Mouse (Mus musculus) mouse embryonic stem cell (cell line): ENCODE measurements at regions not wholly inside any gene's neighbourhood (a gene's known extent, or its start where the extent isn't known, plus 50 kb on each side); places are given as distances from the start of the nearest gene placed in this dataset.

Experiments used
- in situ Hi-C, 2 experiments: fragments of 300-500 bp; cut with MboI; formaldehyde crosslinking; loops; 1 replicate in 1 of 2; 3 replicates in 1 of 2; pipeline ENCODE4 v1.14.3; 2019 to 2020; ENCODE audit warnings: low sequenced_read_pairs in 2 of 2, low pct_unique_long_range_greater_than_20kb in 1 of 2, mixed read lengths in 1 of 2; ENCODE audit not compliant: unreplicated experiment in 1 of 2

DNA sequence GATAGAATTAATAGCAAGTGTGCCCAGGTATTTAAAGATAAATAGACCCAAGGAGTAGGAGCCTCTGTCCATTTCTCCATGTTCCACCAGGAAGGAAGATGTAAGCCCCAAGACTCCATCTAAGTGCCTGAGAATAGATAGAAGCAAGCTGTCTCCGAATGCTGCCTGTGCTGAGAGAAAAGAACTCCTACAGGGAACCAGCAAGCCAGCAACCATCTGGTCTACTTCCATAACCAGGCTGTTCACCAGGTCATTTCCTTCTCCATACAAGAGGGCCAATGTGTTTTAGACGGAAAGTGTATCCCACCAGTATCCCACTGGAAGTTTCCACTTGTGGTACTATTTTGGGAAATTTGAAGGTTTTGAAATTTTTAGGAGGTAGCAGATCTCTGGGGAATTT is 418.4 kb upstream of the Camk1g start:
- in situ Hi-C loops: no loop called here

DNA sequence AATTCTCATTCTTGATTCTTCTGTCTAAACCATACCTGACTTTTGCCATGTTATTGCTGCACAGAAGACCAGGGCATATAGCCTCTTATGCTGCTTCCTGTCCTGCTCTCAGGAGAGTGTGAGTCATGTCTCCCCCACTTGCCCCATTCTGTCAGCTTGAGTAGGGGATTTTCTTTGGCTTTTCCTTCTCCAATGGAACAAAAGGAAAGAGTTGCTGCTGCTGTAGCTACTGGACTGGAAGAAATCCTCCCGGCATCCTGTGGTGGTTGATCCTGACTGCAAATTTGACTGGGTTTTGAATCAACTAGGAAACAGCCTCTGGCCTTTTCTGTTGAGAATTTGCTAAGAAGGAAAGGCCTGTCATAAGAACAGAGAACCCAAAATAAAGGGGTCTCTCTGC is 417.3 kb upstream of the Camk1g start:
- in situ Hi-C loops: no loop called here

DNA sequence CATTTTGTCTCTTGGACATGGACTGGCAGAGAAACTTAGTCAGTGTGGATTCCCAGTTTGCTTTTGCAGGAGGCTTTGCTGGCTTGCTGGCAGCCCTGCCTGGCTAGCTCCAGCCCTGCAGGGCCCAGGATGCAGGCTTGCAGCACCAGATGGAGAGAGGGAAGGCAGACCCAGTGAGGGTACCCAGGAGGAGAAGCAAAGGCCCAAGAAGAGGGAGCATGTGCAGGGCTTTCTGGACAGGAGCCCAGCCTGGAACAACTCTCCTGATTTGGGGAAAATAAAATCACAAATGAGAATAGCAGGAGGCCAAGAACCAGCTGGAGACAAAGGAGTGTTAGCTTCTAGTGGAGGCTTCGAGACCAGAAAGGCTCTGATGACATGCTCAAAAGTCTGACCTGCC is 414.9 kb upstream of the Camk1g start:
- in situ Hi-C loops: no loop called here

DNA sequence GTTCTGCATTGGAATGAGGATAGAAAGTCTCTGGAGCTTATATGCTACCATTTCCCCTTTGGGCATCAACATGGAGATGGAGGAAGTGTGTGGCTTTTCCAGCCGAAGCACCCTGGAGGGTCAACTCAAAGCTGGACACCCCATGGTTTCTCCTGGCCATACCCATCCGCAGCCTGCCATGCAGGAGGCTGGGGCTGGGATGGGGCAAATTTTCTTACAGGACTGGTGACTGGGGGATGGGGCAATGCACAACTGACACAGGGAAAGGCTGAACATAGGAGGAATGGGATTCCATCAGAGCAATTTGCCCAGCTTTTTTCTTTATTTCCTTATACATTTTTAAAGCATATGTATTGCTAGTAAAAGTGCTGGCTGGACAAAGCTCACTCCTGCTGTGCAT is 414.4 kb upstream of the Camk1g start:
- in situ Hi-C loops: no loop called here

DNA sequence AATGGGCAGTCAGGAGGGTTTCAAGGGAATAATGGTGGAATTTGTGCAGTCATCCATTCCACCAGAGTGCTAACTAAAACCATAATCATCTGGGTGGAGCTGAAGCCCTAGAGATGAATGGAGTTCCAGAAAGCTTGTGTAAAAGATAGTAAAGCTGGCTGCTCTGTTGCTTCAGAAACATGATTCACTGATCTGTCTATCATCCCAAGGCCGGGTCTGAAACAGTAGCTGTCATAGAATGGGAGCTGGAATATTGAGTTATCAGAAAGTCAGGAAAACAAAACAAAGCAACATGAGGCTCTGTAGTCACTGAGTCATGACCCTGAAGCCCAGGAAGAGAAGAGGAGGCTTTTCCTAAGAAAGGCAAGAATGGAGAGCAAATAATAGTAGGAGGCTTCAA is 408.1 kb upstream of the Camk1g start:
- in situ Hi-C loops: no loop called here

DNA sequence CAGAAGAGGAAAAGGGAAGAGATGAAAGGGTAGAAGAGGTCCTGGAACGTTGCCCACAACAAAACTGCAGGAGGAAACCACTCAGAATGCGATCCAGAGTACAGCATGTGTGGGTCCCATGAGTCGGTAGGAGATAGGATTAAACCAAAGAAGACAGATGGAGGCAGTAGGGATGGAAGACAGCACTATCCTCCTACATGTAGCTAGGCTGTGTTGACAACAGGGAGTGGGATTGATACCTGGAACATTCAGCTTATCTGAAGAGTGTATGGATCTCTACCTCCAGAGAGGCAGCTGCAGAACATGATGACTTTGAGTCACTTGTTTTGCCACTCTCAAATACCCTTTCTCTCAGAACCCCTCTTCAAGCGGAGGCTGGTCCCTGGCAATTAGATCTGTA is 399.4 kb upstream of the Camk1g start:
- in situ Hi-C loops: no loop called here

DNA sequence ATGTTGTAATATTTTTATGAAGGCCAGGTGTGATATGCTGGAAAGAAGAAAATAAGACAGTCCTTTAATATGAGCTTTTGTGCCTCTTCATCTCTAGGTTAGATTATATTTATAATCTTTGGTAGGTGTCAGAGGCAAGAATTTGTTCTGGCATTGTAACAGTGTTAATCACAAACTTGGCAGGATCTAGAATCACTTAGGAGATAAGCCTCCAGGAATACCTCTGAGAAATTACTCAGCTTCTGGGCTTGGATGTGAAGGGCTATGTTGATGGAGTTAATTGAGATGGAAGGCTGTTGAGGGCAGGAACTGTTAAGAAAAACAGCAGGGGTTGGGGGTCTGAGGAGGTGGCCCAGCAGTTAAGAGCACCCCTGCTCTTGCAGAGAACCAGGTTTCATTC is 394.0 kb upstream of the Camk1g start:
- in situ Hi-C loops: no loop called here

DNA sequence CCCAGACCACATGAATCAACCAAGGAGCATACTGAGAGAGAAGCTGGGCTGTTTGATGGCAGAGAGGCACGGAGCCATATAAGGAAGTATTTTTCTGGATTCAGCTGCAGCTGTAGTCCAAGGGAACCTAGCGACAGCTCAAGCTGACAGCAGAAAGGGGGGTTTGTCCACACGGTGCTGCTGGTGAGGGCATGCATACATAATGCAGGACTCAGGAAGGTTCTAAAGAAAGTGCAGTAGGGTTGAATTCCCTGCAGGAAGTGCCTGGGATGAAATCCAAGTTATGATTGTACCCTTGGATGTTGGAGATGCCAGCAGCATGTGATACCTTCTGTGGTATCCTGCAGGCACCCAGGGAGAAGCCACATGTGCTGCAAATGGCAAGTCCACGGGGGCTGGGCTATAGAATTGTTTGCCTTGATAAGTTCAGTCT is 381.7 kb upstream of the Camk1g start:
- in situ Hi-C loops: no loop called here

DNA sequence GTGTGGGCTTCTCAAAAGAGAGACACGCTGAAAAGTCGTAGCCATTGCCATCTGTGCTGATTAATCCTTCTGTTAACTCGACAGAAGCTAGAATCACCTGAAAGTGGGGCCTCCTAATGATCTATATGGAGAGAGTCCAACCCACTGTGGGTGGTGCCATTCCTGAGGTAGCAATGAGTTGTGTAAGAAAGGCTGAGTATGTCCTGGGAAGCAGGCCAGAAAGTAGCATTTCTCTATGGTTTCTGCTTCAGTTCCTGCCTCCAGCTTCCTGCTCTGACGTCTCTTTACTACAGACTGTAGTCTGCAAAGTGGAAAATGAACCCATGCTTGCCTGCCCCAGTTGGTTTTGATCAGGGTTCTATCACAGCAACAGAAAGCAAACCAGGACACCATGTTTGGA is 380.8 kb upstream of the Camk1g start:
- in situ Hi-C loops: no loop called here

DNA sequence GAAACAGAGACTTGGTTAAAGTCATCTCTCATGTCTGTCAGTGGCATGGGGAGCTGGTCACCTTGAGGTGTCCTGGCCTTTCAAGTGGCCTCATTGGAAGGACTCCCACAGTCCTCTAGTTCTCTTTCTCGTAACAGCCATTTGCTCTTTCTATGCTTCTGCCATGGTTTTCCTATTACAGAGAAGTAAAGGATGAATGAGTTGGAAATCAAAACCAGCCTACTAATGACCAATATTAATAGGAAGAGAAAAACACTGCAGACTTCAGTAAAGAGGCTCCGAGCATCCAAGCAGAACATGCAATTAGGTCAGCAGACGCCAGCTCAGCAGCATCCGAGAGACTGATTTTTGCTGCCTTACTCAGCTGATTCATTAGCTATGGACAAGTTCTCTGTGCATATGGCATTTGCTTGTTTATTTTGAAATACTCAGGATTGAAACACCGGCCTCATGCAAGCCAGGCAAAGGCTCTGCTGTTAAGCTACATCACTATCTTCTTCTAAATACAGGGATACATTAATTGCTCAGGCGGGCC is 377.4 kb upstream of the Camk1g start:
- in situ Hi-C loops: no loop called here

DNA sequence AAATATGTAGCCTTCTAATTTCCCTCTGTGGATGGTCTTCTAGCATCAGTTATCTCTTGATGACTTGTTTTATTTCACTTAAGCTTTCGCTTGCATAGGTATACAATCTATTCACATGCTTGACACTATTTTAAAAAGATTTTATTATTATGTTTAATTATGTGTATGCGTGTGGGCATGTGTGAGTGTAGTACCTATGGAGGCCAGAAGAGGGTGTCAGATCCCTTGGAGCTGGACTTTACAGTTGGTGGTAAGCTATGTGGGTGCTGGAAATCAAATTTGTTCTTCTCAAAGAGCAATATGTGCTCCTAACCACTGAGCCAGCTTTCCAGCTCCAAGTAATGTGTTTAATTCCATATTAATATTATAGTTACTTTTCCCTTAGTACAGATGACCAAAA is 372.6 kb upstream of the Camk1g start:
- in situ Hi-C loops: no loop called here

DNA sequence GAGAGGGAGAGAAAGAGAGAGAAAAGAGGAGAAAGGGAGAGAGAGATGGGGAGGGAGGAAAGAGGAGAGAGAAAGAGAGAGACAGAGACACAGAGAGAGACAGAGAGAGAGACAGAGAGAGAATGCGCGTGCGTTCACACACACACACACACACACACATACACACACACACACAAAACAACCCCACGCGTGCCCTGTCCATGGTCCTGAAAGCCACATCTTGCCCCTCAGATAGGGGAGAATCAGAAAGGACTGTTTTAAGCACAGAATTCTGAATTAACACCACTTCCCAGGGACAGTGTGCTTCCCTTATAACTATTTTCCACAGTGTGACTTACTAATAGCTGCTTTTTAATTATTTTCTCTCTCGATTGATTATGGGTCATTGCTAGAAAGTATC is 368.7 kb upstream of the Camk1g start:
- in situ Hi-C loops: no loop called here

DNA sequence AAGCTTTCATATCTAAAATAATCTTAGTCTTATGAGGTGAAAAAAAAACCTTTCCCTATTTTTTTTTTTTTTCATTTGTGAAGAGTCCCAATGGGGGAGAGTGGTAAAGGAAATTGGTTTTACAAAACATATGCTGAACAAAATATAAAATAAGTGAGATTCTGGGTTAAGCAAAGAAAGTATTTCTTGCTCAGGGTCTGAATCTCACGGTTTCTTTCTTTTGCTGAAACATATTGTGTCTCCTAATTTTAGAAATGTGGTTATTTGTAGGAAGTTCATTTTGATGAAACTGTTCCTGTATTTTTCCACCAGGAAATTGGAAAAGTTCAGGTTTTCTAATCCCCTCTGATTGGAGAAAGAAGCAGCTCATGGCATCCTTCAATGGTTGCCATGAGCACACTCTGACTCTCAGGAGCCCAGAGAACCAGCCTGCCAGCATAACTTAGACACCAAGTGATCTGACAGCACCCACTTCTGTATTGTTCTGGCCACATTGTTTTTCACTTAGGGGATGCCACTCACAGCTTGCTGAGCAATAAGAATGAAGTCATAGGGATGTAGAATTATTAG is 365.9 kb upstream of the Camk1g start:
- in situ Hi-C loops: no loop called here

DNA sequence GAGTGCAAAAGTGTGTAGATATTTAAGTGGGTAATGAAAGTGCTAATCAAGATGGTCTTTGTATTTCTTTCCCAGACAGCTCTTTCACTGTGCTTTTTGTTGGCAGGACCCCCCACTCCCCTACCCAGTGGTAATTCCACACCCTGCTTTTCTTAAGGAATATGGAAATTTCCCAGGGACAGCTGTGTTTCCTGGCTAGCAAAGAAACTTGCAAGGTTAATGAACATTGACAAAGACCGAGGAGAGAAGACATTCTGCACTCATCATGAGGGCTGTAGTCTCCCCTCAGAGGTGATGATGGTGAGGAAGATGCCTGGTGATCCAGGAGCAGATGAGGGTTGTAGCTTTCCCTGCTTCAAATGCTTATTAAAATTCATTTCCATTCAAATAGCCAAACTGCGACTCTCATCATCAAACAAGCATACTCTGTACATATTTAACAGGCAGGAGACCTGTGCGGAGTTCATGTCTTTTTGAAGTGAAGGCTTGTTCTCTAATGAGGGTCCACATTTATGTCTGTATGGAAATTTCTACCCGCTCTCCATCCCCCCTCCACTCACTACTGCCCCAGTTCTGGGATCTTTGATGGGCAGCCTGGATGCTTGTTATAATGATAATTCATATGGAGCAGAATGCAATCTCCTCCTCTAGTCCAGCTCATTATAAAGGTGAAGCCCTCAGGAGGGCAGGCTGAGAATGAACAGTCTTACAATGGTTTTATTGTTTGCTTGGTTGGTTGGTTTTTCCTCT is 364.1 kb upstream of the Camk1g start:
- in situ Hi-C loops: no loop called here

DNA sequence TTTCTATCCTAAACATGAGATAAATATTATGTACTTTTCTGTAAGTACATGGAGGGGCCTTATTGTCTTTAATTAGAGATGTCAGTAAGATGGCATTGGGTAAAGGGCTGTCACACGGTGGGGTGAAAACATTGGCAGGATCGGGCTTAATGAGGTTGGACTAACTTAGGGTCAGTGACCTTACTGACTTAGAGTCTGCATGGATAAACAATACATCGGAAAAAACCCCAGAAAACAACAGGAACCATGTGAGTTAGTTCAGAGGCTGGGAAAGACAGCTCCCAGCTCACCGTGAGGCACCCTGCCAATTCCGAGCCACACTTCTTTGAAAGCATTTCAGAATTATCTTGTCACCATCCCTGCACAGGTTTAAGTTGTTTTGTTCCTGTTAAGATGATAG is 363.3 kb upstream of the Camk1g start:
- in situ Hi-C loops: no loop called here

DNA sequence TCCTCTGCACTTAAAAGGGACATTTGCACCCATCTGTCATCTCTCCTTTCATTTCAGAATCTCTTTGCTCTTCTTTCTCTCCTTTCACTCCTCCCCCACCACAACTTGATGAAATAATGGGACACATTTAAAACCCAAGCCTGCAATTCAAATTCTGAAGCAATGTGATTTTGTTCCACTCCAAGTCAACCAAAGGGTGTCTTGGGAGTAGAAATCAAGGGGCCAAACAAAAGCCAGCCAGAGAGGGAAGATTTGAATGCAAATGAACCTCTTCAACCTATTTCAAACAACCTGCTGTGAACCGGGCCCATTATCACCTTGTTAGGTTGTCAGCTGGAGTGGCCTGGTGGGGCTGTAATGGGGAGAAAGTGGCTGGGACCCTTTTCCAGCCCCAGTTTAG is 362.0 kb upstream of the Camk1g start:
- in situ Hi-C loops: no loop called here

DNA sequence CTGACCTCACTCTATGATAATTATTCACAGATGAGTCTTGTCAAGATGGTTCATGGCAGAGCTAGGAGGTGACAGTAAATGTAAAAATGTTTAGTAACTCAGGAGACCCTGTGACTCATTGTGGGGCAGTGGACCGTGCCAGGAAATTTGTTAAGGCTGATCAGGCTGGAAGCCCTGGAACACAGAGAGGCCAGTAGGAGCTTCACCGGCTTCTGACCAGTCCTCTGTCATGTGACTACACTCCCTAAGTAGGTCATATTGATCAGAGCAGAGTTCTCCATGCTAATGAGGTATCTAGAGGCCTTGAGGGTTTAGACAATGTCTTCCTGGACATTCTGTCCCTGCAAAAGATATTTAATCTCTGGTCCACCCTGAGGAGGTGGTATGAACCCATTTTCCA is 351.8 kb upstream of the Camk1g start:
- in situ Hi-C loops: no loop called here

DNA sequence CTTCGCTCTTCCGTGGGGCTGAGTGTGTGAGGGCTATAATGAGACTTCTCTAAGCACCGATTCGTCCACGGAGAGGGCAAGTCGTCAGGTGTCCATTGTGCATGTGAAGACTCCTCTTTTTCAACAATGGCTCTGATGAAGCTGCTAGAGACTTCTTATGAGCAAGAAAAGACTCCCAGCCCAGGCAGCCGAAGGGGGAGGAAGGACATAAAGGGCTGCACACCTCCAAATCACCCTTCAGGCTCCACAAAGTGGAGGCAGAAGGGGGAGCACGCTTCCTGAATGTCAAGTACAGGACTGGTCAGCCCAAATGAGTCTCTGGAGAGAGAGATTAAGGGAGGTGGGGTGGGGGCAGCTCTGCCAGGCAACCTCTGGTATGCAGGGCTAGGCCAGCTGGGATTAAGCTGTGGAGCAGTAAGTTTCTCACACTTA is 350.3 kb upstream of the Camk1g start:
- in situ Hi-C loops: no loop called here

DNA sequence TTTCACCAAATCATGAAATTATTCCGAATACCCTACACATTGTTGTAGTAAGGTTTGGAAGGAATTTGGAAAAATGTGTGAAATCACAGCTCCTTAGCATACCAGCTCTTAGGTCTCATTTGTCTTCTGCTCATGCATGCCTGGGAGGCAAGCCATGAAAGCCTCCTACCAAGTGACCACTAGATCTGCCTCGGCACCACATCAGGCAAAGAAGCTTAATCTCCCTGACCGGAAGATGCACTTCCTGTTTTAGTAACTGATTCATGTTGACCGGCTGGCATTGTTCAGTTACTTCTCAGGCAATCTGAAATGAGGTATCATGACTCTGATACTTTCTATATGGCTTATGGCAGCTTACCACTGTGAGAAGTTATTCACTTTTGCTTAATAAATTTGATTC is 345.2 kb upstream of the Camk1g start:
- in situ Hi-C loops: no loop called here

DNA sequence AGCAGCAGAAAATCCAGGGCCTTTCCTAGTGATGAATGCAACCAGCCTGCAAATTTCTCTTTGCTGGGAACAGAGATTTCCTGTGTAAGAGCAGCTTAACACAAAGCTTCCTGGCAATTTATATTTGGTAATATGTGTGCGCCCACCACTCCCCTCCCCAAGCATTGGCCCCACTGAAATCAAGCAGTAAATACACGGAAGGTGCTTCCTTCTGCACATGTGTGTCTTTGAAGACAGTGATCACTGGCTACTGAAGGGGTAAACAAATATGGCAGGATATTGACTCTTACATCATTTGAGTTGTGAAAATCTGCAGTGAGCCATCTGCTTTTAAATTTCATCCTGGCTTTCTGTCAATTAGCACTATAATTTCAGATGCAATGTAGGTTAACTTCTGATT is 344.5 kb upstream of the Camk1g start:
- in situ Hi-C loops: no loop called here
